Mouse (Mus musculus) olfactory bulb, adult 2 months (tissue): ENCODE data around the gene Il13ra2.

ENCODE experiments used
- CTCF ChIP-seq: fragments of 200-500 bp; IDR thresholded peaks from 2 replicates; pipeline ENCODE4 v1.5.1; 2012; ENCODE audit warnings: low read depth, mild to moderate bottlenecking, low read length, moderate library complexity; ENCODE audit not compliant: insufficient read depth
- POLR2A ChIP-seq: fragments of 200-500 bp; IDR thresholded peaks from 2 replicates; pipeline ENCODE4 v1.6.1; 2012; ENCODE audit warnings: mild to moderate bottlenecking, low read depth, low read length, moderate library complexity; ENCODE audit not compliant: insufficient read depth

GRCm38 (mm10) chrX:147443386-147443785, 14.4 kb upstream of the Il13ra2 start:
- TF ChIP-seq CTCF (no peak), POLR2A (no peak)
